Mouse (Mus musculus) frontal cortex, postnatal 25 days (tissue): ENCODE measurements around the gene AB124611.
"Not testable (repeated sequence)": the region's sequence is repeated elsewhere in the genome, so short reads cannot be mapped to it uniquely, and the experiment has no call there.

Experiments
- DNase-seq, 2 experiments: peaks; one replicate each; pipeline ENCODE4 v3.0.0; 2022; ENCODE audit warnings: low spot score in 2 of 2

Gene AB124611

DNA sequence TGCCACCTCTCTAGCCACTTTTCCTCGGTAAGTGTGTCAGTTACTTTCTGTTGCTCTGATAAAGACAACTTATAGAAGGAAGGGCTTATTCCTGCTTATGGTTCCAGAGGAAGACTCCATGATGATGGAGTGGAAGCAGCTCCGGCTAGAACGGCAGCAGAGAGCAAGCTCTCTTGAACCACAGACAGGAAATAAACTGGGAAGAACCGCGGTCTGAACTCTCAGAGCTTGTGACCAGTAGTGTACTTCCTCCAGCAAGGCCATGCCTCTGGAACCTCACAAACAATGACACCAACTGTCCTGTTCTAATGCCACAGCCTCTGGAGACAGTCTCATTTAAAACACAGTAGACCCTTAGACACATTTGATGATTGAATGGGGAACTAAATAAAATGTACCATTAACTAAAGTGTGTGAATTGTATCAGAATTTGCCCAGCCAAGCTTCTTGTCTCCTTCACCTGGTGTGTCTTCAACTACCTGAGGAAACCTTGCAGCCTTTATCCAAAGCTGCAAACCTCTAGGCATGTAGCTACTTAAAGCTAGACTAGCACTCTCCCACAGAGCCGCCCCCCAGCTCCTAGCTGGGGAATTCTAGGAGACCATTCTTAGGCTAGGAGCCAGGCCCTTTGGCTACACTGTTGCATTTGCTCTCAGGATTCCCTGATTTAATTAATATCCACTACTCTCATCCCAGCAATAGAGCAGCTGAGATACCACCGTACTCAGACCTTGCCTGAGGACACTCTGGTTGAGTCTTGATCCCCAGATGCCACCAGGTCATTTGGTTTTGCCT lies 637 bp upstream of the AB124611 start:
- no peak for DNase-seq

DNA sequence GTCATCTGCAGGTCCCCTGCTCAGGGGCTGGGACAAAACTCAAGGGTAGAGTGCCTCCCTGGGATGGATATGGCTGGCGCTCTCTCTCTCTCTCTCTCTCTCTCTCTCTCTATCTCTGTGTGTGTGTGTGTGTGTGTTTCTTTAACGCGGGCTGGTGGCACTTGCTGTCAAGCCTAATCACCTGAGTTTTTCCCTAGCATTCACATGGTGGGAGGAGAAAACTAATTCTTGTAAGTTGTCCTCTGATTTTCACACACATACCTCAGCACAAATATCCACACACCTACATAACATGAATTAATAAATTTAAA lies 613 bp downstream of the AB124611 start:
- no peak for DNase-seq

- DNase-seq: no peak
Measured at GRCm38 (mm10) chr9:21527100-21527801, 1.3 kb downstream of the AB124611 start.

DNA sequence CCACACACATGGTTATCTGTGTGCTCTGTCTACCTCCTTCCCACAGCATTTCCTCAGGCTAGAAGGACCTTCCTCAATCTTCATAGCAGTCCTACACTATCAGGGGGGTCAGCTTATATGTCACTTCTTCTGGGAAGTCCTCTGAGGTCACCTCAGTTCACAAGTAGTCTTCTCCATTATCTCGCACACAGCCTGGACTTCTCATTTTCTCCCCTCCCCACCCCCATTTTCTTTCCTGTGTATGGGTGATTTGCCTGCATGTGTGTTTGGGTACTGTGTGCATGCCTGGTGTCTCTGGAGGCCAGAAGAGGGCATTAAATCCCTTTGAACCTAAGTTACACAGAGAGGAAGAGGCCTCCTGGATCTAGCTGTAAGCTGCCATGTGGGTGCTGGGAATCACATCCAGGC lies 1.9 kb downstream of the AB124611 start:
- DNase-seq: no peak

GRCm38 (mm10) chr9:21536501-21536900 lies 10.5 kb downstream of the AB124611 start:
- no peak for DNase-seq

DNA sequence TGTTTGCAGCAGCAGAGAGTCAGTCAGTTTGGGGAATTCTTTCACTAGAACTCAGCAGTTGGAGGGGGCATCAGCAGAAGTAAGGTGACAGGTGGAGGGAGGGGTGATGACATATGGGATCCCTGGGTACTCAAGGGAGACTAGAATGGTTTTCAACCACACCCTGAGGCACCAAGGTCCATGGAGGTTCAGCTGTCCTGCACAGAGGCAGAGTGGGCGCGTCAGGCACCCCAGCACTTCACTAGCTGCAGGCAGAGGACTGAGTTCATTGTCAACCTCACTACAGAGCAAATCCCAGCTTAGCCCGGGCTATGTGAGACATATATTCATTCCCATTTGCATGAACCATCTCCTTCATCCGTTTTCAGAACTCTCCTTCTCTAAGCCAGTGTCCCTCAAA lies 11.0 kb downstream of the AB124611 start:
- no peak for DNase-seq

GRCm38 (mm10) chr9:21539981-21540753 lies 14.2 kb downstream of the AB124611 start:
- DNase-seq: no peak

- DNase-seq: not testable (repeated sequence)
Measured at GRCm38 (mm10) chr9:21542001-21542400, 16.0 kb downstream of the AB124611 start.

- no peak for DNase-seq
Measured at GRCm38 (mm10) chr9:21545351-21545915, 19.5 kb downstream of the AB124611 start.

DNA sequence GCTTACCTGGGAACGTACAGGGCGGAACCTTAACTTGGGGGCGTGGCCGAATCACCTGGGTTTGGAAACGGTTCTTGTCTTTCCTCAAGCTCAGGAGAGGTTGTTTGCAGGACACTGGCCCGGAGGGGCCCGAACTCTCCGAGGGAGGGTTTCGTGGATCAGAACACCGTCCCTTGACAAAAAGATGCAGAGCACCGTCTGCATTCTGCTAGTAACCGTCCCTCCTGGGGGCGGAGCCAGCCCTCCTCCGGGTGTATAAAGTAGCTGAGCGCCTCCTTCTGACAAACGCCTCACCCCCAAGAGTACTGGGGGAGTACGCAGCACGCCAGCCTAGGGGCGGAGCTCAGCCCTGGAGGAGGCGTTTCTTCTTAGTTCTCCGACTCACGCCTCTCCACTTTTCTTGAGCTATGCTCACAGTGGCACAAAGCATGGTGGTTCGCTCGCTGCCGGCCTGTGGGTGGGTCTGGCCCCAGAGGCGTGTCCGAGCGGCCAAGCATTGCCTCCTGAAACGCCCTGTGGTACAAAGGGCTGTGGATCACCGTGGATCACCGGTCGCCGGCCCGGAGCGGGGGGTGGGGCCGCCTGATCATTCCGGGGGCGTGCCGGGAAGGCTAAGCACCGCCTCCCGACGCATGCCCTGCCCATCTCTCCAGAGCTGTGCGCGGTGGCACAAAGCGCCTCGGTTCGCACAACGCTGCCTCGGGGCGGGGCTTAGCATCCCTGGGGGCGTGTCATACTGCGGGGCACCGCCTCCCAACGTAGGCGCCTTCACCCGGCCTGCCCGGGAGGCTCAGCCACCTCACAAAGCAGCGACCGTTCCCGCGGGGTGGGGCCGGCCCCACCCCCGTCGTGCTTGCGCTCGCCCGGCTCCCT lies 20.2 kb downstream of the AB124611 start:
- peak; percentile 95 to 97 for DNase-seq

GRCm38 (mm10) chr9:21546789-21547074 lies 20.8 kb downstream of the AB124611 start, which contains the start of gene Carm1:
Gene Carm1, plus strand, starts transcription at chr9:21546894.
- DNase-seq: peak; percentile 36 to 51

GRCm38 (mm10) chr9:21547075-21547941 lies 21.3 kb downstream of the AB124611 start:
- peak in 1 of 2 experiments; percentile 21 for DNase-seq

DNA sequence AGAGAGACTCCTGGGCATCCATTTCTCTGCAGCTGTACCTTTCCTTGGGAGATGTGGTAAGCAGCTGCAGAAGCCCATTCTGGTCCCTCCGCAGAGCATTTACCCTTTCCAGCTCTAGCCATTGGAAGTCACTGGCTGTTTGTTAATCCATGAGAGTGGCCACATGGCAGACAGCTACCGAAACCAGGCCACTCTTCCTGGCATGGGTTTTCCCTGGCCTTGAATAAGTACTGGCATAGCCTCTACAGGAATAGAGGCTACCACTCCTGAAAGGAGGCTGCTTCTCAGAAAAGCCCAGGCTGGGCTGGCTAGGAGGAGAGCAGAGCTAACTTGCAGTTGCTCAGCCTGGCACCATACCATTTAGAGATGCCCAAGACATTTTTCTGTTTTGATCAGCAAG lies 25.1 kb downstream of the AB124611 start:
- no peak for DNase-seq

DNA sequence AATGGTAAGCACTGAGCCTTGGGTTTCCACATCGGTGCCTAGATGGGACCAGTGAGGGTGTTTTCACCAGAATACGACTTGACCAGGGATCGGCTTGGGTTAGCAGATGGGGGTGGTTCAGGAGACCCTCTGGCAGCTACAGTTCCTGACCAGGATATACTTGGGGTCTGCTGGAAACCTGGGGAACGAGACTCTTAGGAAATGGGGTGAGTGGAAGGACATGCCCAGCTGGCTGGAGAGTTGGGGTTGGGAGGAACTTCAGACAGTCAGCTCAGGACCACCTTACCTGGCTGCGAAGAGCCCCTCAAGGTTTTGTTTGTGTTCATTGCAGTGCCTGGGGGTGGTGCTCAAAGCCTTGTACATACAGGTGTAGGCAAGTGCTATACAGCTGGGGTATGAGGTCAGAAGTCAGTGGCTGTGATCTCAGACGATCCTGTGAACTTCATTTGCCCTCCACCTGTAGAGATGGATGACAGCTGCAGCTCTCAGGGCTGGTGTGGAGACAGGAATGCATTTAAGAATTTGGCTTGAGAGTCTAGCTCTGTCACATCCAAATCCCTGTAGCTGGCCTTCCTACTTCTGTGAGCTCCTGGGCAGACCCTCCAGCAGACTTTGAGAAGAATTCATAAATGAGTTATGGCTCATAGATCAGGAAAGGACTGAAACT lies 27.8 kb downstream of the AB124611 start:
- no peak for DNase-seq

DNA sequence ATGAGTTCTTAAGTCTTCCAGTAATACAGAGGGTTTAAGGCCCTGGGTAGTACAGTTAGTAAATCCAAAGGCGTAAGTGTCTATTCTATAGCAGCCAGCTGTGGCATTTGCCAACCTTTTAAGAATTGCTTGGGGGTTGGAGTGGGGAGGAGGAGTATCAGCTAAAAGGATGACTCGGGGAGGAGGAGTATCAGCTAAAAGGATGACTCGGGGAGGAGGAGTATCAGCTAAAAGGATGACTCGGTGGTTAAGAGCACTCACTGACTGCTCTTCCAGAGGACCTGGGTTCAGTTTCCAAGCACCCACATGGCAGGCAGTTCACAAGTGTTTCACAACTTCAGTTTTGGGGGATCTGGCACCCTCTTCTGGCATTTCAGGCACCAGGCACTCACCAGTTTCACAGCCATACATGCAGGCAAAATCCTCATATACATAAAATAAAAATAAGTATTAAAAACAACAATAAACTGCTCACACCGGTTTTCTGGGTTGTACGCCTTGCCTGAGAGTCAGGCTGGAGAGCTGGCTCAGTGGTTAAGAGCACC lies 29.3 kb downstream of the AB124611 start:
- DNase-seq: no peak

DNA sequence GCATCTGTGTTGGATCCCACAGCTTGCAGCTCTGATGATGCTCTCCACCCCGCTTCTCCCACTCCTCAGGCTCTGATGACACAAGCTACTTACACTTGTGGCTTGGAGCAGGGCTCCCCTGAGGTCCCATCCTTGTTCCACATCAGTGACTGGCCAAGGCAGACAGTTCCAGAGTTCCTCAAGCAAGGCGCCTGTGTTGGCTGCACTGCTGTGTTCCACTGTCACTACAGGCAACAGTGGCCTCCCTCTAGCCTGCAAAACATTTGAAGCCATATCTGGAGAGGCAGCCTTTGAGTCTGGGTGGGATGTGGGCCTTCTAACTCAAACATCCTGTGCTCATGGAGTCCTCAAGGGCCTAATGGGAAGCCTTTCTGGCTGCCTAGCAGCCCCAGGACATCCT lies 31.0 kb downstream of the AB124611 start:
- no peak for DNase-seq

DNA sequence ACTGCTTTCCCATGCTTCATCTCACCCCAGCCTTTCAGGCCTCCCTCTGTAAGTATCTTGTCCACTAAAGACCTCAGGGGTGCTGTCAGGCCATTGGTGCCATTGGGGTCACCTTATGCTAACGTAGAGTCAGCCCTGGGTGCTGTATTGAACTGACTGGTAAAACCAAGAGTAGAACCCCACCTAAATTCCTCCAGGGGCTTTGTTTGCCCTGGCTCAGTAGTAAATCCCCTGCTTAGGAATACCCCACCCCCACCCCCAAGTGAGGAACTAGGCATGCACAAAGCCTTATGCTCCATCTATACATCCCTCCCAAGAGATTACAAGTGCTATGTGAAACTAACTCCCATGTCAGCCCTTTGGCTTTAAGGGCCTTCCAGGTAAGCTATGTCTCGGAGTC lies 31.6 kb downstream of the AB124611 start:
- no peak for DNase-seq

- DNase-seq: no peak
Measured at GRCm38 (mm10) chr9:21558366-21558765, 32.4 kb downstream of the AB124611 start.

- no peak for DNase-seq
Measured at GRCm38 (mm10) chr9:21559151-21559550, 33.2 kb downstream of the AB124611 start.

- DNase-seq: no peak
Measured at GRCm38 (mm10) chr9:21564420-21564819, 38.4 kb downstream of the AB124611 start.
